Mouse (Mus musculus) midbrain, embryonic 14.5 days (tissue): ENCODE measurements around the gene Gm5799. TPM values are rescaled to one million over a fixed set of nuclear protein-coding genes. Genes with fewer than 3 reads are reported as not detected.
"Not testable (repeated sequence)": the region's sequence is repeated elsewhere in the genome, so short reads cannot be mapped to it uniquely, and the experiment has no call there.

Experiments used
- ATAC-seq: fragments of 200-750 bp; cut with Nextera tagmentation; 2 replicates; pipeline ENCODE4 v1.8.0; 2017; ENCODE audit warnings: moderate number of reproducible peaks, moderate library complexity; ENCODE audit not compliant: low FRiP score, low TSS enrichment
- DNase-seq: peaks from one replicate; pipeline ENCODE4 v3.0.0-alpha.2; 2015
- H3K27ac ChIP-seq: fragments of 300-500 bp; sonication (generic); replicated peaks from 2 replicates; pipeline ENCODE4 v1.5.1; 2014; ENCODE audit warnings: mild to moderate bottlenecking, low read depth, low read length, moderate library complexity
- H3K27me3 ChIP-seq: fragments of 300-500 bp; sonication (generic); 2 replicates; pipeline ENCODE4 v1.6.1; 2014; ENCODE audit warnings: low read length, control low read depth, mixed read lengths; ENCODE audit not compliant: control insufficient read depth, insufficient read depth
- H3K36me3 ChIP-seq: fragments of 300-500 bp; sonication (generic); 2 replicates; pipeline ENCODE4 v1.6.1; 2014; ENCODE audit warnings: low read length, control low read depth; ENCODE audit not compliant: control insufficient read depth, insufficient read depth
- H3K4me1 ChIP-seq: fragments of 300-500 bp; sonication (generic); 2 replicates; pipeline ENCODE4 v1.6.1; 2014; ENCODE audit warnings: mild to moderate bottlenecking, antibody characterized with exemption, low read length, control low read depth; ENCODE audit not compliant: control insufficient read depth, insufficient read depth
- H3K4me2 ChIP-seq: fragments of 300-500 bp; sonication (generic); 2 replicates; pipeline ENCODE4 v1.6.1; 2014; ENCODE audit warnings: mild to moderate bottlenecking, low read length, moderate library complexity
- H3K4me3 ChIP-seq: fragments of 300-500 bp; sonication (generic); replicated peaks from 2 replicates; pipeline ENCODE4 v1.5.1; 2014; ENCODE audit warnings: low read depth, low read length
- H3K9ac ChIP-seq: fragments of 300-500 bp; sonication (generic); replicated peaks from 2 replicates; pipeline ENCODE4 v1.6.1; 2014; ENCODE audit warnings: mild to moderate bottlenecking, low read length, moderate library complexity
- H3K9me3 ChIP-seq: fragments of 300-500 bp; sonication (generic); 2 replicates; pipeline ENCODE4 v1.6.1; 2016; ENCODE audit warnings: low read length, control low read depth, mixed read lengths; ENCODE audit not compliant: control insufficient read depth
- WGBS: fragments of 180-500 bp; shearing (Covaris S2); extraction: QIAGEN DNeasy Blood & Tissue Kit; methylation state at CpG from one replicate; pipeline ENCODE4 v1.1.7; 2014; 5-methylcytosine and 5-hydroxymethylcytosine counted together
- polyA plus RNA-seq: library from polyadenylated mRNA; unstranded; fragments of >200 nt; fragmentation: Nextera tagmentation; extraction: Ambion mirVana; gene quantifications from 2 replicates; pipeline ENCODE4 v1.2.1, GENCODE M21; 2014

Gm5799 gene
- polyA plus RNA-seq: 0.16 TPM in 1 of 2 replicates, not detected in the other

GRCm38 (mm10) chr14:43543276-43543675, at the start of gene Gm5799:
TSS of gene Gm5799 (plus strand) at chr14:43543576.
- WGBS: 81% methylated on average over 1 of the region's 2 CpGs
- not testable (repeated sequence) for H3K9ac ChIP-seq, H3K4me2 ChIP-seq, H3K36me3 ChIP-seq, H3K27ac ChIP-seq, H3K27me3 ChIP-seq, H3K4me1 ChIP-seq, H3K4me3 ChIP-seq, H3K9me3 ChIP-seq, ATAC-seq, DNase-seq

- not testable (repeated sequence) for H3K27me3 ChIP-seq, H3K36me3 ChIP-seq, H3K9me3 ChIP-seq, H3K4me3 ChIP-seq, H3K4me2 ChIP-seq, H3K4me1 ChIP-seq, DNase-seq, ATAC-seq, H3K27ac ChIP-seq, H3K9ac ChIP-seq
- 22% methylated on average over 14 of the region's 15 CpGs for WGBS
Measured at GRCm38 (mm10) chr14:43531052-43532010, 12.0 kb upstream of the Gm5799 start.

GRCm38 (mm10) chr14:43532011-43532383, 11.4 kb upstream of the Gm5799 start:
- H3K9me3 ChIP-seq, H3K27me3 ChIP-seq, H3K4me2 ChIP-seq, H3K4me1 ChIP-seq, H3K36me3 ChIP-seq, H3K9ac ChIP-seq, H3K4me3 ChIP-seq, ATAC-seq, H3K27ac ChIP-seq, DNase-seq: not testable (repeated sequence)
- no CpG with 5 or more reads among the region's 6 CpGs for WGBS

- H3K36me3 ChIP-seq, H3K4me2 ChIP-seq, DNase-seq, H3K27ac ChIP-seq, H3K4me1 ChIP-seq, H3K27me3 ChIP-seq, H3K9ac ChIP-seq, H3K4me3 ChIP-seq, ATAC-seq, H3K9me3 ChIP-seq: not testable (repeated sequence)
- WGBS: 44% methylated on average over 5 of the region's 6 CpGs
Measured at GRCm38 (mm10) chr14:43532387-43532786, 11.0 kb upstream of the Gm5799 start.

- H3K4me2 ChIP-seq, H3K9ac ChIP-seq, H3K9me3 ChIP-seq, H3K4me1 ChIP-seq, H3K4me3 ChIP-seq, ATAC-seq, H3K27me3 ChIP-seq, H3K27ac ChIP-seq, DNase-seq, H3K36me3 ChIP-seq: not testable (repeated sequence)
- 73% methylated on average over 2 of the region's 2 CpGs for WGBS
Measured at GRCm38 (mm10) chr14:43538144-43538543, 5.2 kb upstream of the Gm5799 start.

GRCm38 (mm10) chr14:43546281-43546680, 2.9 kb downstream of the Gm5799 start:
- not testable (repeated sequence) for H3K27me3 ChIP-seq, H3K36me3 ChIP-seq, ATAC-seq, H3K4me2 ChIP-seq, H3K27ac ChIP-seq, H3K9me3 ChIP-seq, H3K4me1 ChIP-seq, H3K4me3 ChIP-seq, DNase-seq, H3K9ac ChIP-seq

- H3K36me3 ChIP-seq, H3K9me3 ChIP-seq, H3K4me3 ChIP-seq, H3K27me3 ChIP-seq, H3K27ac ChIP-seq, ATAC-seq, H3K4me1 ChIP-seq, H3K4me2 ChIP-seq, DNase-seq, H3K9ac ChIP-seq: not testable (repeated sequence)
- whole genome bisulfite sequencing: 79% methylated on average over 2 of the region's 2 CpGs
Measured at GRCm38 (mm10) chr14:43552271-43552670, 8.9 kb downstream of the Gm5799 start.

GRCm38 (mm10) chr14:43577969-43578368, 34.6 kb downstream of the Gm5799 start:
- DNase-seq, H3K36me3 ChIP-seq, ATAC-seq, H3K4me2 ChIP-seq, H3K4me1 ChIP-seq, H3K9me3 ChIP-seq, H3K9ac ChIP-seq, H3K27me3 ChIP-seq, H3K27ac ChIP-seq, H3K4me3 ChIP-seq: not testable (repeated sequence)
- 85% methylated on average over 4 of the region's 4 CpGs for WGBS

- H3K4me3 ChIP-seq, H3K4me1 ChIP-seq, H3K27ac ChIP-seq, ATAC-seq, H3K36me3 ChIP-seq, H3K9ac ChIP-seq, H3K27me3 ChIP-seq, H3K9me3 ChIP-seq, DNase-seq, H3K4me2 ChIP-seq: not testable (repeated sequence)
- WGBS: 73% methylated on average over 1 of the region's 2 CpGs
Measured at GRCm38 (mm10) chr14:43579046-43579445, 35.7 kb downstream of the Gm5799 start, which contains the start of gene Gm17654. TSS of gene Gm17654 (minus strand) at chr14:43579146.
